Mouse (Mus musculus) cerebellum, adult 2 months (tissue): ENCODE measurements around the gene Sh3d19.

Experiments
- CTCF ChIP-seq: fragments of 200-500 bp; IDR thresholded peaks from 2 replicates; pipeline ENCODE4 v1.5.1; 2011; ENCODE audit warnings: low read depth, mild to moderate bottlenecking, control low read depth, low read length, moderate library complexity, borderline replicate concordance; ENCODE audit not compliant: insufficient read depth
- POLR2A ChIP-seq: fragments of 200-500 bp; IDR thresholded peaks from 2 replicates; pipeline ENCODE4 v1.6.1; 2011; ENCODE audit warnings: low read length, control low read depth, borderline replicate concordance; ENCODE audit not compliant: insufficient read depth

DNA sequence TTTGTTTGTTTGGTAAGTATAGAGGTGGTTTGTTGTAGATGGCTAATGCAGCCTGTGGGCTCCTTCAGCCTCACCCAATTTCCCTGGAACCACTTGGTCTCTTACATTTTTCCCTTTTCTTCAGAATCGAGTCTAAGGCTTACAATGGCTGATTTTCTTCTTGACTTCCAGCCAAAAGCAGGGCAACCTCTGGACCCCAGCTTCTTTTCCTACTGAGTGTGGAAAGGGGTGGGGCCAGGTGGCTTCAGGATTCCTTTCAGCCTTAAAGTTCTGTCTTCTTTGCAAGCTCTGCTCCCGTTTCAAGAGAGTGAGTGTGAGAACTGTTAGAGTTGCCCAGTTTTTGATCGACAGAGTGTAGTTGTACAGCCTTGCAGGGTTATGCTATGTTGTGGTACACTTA, 40.9 kb downstream of the Sh3d19 start:
- no peak for TF ChIP-seq CTCF
- no peak for TF ChIP-seq POLR2A
